Mouse (Mus musculus): ENCODE results near the gene Kbtbd7. TPM values are rescaled to one million over a fixed set of nuclear protein-coding genes. Genes with fewer than 3 reads are reported as not detected.

The Kbtbd7 gene
- total RNA-seq (2023): 10 to 100 TPM; 32.1 to 32.9 TPM

GRCm38 (mm10) chr14:79425979-79426729 is at the start of gene Kbtbd7:
Kbtbd7 (plus strand) TSS chr14:79426511.

DNA sequence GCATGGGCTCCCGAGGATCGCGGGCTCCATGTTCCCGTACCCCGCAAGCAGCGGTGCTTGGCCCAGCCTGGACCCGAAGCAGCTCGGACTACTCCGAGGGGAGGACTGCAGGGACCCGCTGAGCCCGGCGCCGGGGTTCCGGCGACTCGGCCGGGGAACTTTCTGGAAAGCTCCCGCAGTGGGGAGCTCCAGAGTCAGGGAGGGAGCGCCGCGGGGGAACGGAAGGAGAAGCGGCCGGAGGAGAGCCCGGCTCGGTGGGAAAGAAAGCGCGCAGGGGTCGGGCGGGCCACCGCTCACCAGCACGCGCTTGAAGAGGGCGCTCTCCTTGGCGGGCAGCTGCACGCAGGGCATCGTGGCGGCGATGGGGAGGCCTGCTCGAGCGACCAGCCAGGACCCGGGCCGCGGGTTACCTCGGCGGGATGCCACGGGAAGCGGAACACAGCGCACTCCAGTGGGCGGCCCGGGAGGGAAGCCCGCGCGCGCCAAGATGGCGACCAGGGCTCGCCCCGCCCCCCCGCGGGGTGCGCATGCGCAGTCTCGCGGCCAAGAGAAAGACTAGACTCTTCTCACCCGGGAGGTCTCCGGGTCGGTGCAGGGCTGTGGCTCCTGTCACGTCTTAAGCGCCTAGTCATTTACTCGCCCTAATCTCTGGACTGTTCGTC is 35.9 kb upstream of the Kbtbd7 start, which contains the start of gene Naa16:
Naa16 (minus strand) TSS at position 514 of the 662 bp plus-strand sequence.

GRCm38 (mm10) chr14:79397321-79398122 is 28.8 kb upstream of the Kbtbd7 start, which contains the start of gene Mtrf1:
Mtrf1 (plus strand) TSS chr14:79397772.

GRCm38 (mm10) chr14:79451681-79452590 is 25.6 kb downstream of the Kbtbd7 start, which contains the start of gene Kbtbd6:
Kbtbd6 (plus strand) TSS chr14:79451835.

Other genes starting within 250 kb of the Kbtbd7 start
- gene Zfp957, start 179.1 kb upstream of the Kbtbd7 start, total RNA-seq (2023): not detected
- 10 to 100 TPM; 51.3 to 58.6 TPM for gene Rgcc, start 124.9 kb upstream of the Kbtbd7 start, total RNA-seq (2023)
- 10 to 100 TPM; 28.6 to 33.6 TPM for gene Naa16, start 35.7 kb upstream of the Kbtbd7 start, total RNA-seq (2023)
- gene Mtrf1, start 28.7 kb upstream of the Kbtbd7 start, total RNA-seq (2023): 1 to 10 TPM; 1.8 to 3.5 TPM
- 1 to 10 TPM; 3.6 TPM for gene Kbtbd6, start 25.3 kb downstream of the Kbtbd7 start, total RNA-seq (2023)
- gene Elf1, start 54.7 kb downstream of the Kbtbd7 start, total RNA-seq (2023): 10 to 100 TPM; 56.8 to 64.4 TPM
- 10 to 100 TPM; 19.5 to 22.2 TPM for gene Wbp4, start 55.0 kb downstream of the Kbtbd7 start, total RNA-seq (2023)
- gene Sugt1, start 161.2 kb downstream of the Kbtbd7 start, total RNA-seq (2023): 10 to 100 TPM; 56.8 to 62.8 TPM
- not detected for gene Cnmd, start 235.7 kb downstream of the Kbtbd7 start, total RNA-seq (2023)